Mouse (Mus musculus): ENCODE results near the gene BC025446. TPM values are rescaled to one million over a fixed set of nuclear protein-coding genes. Genes with fewer than 3 reads are reported as not detected.

Gene BC025446
- polyA plus RNA-seq, 1 experiment from 2014 or later: not detected

DNA sequence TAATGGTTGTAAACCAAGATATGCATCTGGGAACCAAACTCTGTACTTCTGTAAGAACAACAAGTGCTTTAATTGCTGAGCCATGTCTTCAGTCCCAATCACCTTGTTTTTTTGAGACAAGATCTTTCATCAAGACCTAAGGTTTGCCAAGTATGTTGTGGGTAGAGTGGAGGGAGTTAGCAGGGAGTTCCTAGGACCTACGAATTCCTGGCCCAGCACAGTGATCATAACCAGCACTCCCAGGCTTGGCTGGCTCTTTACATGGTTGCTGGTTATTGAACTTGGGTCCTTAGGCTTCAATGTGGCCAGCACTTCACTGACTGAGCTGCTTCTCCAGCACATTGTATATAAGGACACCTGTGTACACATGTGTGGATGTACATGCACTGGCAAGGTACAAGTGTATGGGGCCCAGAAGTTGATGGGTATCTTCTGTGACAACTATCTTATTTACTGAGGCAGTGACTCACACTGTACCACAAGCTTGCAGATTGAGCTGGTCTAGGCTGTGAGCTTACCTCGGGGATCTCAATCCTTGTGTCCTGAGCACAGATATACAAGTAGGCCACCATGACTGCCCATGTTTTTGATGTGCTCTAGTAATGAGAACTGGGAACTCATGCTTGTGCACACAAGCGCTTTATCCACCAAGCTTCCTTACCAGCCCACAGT is 54.7 kb downstream of the BC025446 start:
- DNase-seq (ENCODE audit: low spot score) (no peak), ATAC-seq (replicated peaks; ENCODE audit: low FRiP score) (no peak)
- H3K9me3 ChIP-seq (ENCODE audit: control insufficient read depth, low read length): no peaks in the 10 kb centered on the region
- H3K36me3 ChIP-seq (ENCODE audit: control insufficient read depth, insufficient read depth, low read length): no peaks in the 10 kb centered on the region
- no peak overlapping the region for H3K27ac ChIP-seq (ENCODE audit: low read depth, low read length)
- no peak overlapping the region for H3K4me3 ChIP-seq (ENCODE audit: low read depth, low read length)
- H3K4me1 ChIP-seq (replicated peaks; ENCODE audit: control insufficient read depth, insufficient read depth, low read length): no peaks in the 10 kb centered on the region
- 84% methylated on average over 3 of the region's 3 CpGs for WGBS
- H3K4me2 ChIP-seq (ENCODE audit: low read depth, low read length, severe bottlenecking): no peak overlapping the region
- no peak overlapping the region for H3K9ac ChIP-seq (ENCODE audit: low read length)
- no peaks in the 10 kb centered on the region for H3K27me3 ChIP-seq (ENCODE audit: control insufficient read depth, insufficient read depth, low read length)

DNA sequence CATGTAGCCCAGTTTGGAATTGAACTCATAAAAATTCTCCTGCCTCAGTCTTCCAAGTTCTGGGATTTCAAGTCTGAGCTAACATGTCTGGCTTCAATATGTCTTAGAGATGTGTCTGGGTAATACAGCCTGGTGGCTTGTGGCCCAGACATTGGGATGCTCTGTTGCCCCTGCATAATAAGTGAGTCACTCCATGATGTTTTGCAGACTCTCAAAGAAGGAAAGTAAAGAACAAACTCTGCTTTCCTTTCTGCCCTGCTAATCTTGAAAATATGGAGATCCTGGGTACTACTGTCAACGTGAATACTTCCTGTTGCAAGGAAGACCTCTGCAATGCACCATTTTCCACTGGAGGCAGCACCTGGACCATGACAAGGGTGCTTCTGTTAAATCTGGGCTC is 55.2 kb downstream of the BC025446 start:
- H3K27me3 ChIP-seq (ENCODE audit: control insufficient read depth, insufficient read depth, low read length): no peaks in the 10 kb centered on the region
- no peak overlapping the region for H3K4me3 ChIP-seq (ENCODE audit: low read depth, low read length)
- H3K4me2 ChIP-seq (ENCODE audit: low read depth, low read length, severe bottlenecking): no peak overlapping the region
- ATAC-seq (replicated peaks; ENCODE audit: low FRiP score): no peak
- no peaks in the 10 kb centered on the region for H3K36me3 ChIP-seq (ENCODE audit: control insufficient read depth, insufficient read depth, low read length)
- no peaks in the 10 kb centered on the region for H3K4me1 ChIP-seq (replicated peaks; ENCODE audit: control insufficient read depth, insufficient read depth, low read length)
- H3K9ac ChIP-seq (ENCODE audit: low read length): no peak overlapping the region
- no peak overlapping the region for H3K27ac ChIP-seq (ENCODE audit: low read depth, low read length)
- no peaks in the 10 kb centered on the region for H3K9me3 ChIP-seq (ENCODE audit: control insufficient read depth, low read length)
- no peak for DNase-seq (ENCODE audit: low spot score)
- whole genome bisulfite sequencing: 69% methylated on average over 1 of the region's 1 CpGs

DNA sequence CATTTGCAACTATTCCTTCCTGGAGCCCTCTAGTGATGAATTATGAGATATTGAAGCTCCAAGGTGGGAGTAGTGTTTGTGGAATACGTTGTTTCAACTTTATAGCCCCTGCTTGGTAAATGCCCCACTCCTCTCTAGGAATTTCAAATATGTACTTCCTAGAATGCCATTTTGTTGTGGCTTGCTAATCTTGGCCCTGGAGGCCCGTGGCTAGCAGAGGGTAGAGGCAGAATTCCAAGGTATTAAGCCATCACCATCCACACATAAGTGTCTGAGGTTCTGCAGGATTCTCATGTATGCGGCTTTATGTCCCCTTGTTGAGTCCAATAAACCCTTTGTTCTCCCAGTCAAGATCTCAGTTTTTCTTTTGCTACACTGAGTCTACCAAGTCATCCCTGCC is 55.7 kb downstream of the BC025446 start:
- no peak for DNase-seq (ENCODE audit: low spot score)
- H3K27ac ChIP-seq (ENCODE audit: low read depth, low read length): no peak overlapping the region
- H3K4me1 ChIP-seq (replicated peaks; ENCODE audit: control insufficient read depth, insufficient read depth, low read length): no peaks in the 10 kb centered on the region
- ATAC-seq (replicated peaks; ENCODE audit: low FRiP score): no peak
- WGBS: 78% methylated on average over 3 of the region's 3 CpGs
- no peaks in the 10 kb centered on the region for H3K36me3 ChIP-seq (ENCODE audit: control insufficient read depth, insufficient read depth, low read length)
- no peak overlapping the region for H3K4me3 ChIP-seq (ENCODE audit: low read depth, low read length)
- H3K4me2 ChIP-seq (ENCODE audit: low read depth, low read length, severe bottlenecking): no peak overlapping the region
- no peak overlapping the region for H3K9ac ChIP-seq (ENCODE audit: low read length)
- no peaks in the 10 kb centered on the region for H3K27me3 ChIP-seq (ENCODE audit: control insufficient read depth, insufficient read depth, low read length)
- H3K9me3 ChIP-seq (ENCODE audit: control insufficient read depth, low read length): no peaks in the 10 kb centered on the region

Other genes starting within 250 kb of the BC025446 start
- not detected in 2 replicates for gene Ly6i, start 232.9 kb upstream of the BC025446 start, polyA plus RNA-seq (2014; fragmentation: Nextera tagmentation; extraction: Ambion mirVana)
- gene Ly6a, start 218.3 kb upstream of the BC025446 start, polyA plus RNA-seq (2014; fragmentation: Nextera tagmentation; extraction: Ambion mirVana): not detected in 2 replicates
- gene Ly6c1, start 167.5 kb upstream of the BC025446 start, polyA plus RNA-seq (2014; fragmentation: Nextera tagmentation; extraction: Ambion mirVana): 0.44 and 0.53 TPM in 2 replicates
- not detected in 2 replicates for gene Ly6c2, start 104.4 kb upstream of the BC025446 start, polyA plus RNA-seq (2014; fragmentation: Nextera tagmentation; extraction: Ambion mirVana)
- not detected in 2 replicates for gene Ly6g, start 61.1 kb upstream of the BC025446 start, polyA plus RNA-seq (2014; fragmentation: Nextera tagmentation; extraction: Ambion mirVana)
- gene Ly6f, start 52.0 kb downstream of the BC025446 start, polyA plus RNA-seq (2014; fragmentation: Nextera tagmentation; extraction: Ambion mirVana): not detected in 2 replicates

Data from forebrain, embryonic 11.5 days (tissue).